In the genomic region with DNA sequence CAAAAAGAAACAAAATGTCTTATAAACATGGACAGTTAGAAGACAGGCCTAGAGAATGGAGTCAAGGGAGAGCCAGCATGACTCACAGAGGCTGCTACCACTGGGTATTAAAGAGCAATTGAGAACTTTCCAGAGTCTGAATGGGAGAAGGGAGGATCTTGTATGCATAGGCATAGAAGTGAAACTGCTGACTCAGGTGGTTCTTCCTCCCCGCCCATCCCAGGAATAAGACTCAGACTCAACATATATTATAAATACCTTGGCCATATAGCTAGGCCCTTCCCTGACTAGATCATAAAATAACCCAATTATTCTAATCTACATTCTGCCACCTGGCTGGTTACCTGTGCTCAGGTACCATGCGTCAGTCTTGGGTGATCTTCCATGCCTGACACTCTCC, we compare ENCODE assay signal across 23 mouse cellular contexts.
"Had no signal": no experiment of that assay in that cellular context is flagged by ENCODE, and none has a peak within 500 bp of the region (broad histone marks: within the 10 kb centered on the region; RNA-seq: fewer than 3 reads in every experiment).

No protein-coding gene starts in this region.

- H3K9me3 ChIP-seq: heart, embryonic 10.5 days; hindbrain, embryonic 13.5 days; hindbrain, embryonic 15.5 days; limb, embryonic 10.5 days; limb, embryonic 12.5 days; liver, embryonic 13.5 days had no signal

- H3K4me3 ChIP-seq: heart, embryonic 10.5 days; heart, embryonic 12.5 days; hindbrain, embryonic 13.5 days; hindbrain, embryonic 15.5 days; left cerebral cortex, adult 2 months; limb, embryonic 10.5 days; limb, embryonic 12.5 days; liver, embryonic 13.5 days had no signal

- H3K27ac ChIP-seq: heart, embryonic 10.5 days; hindbrain, embryonic 13.5 days; hindbrain, embryonic 15.5 days; hindbrain, postnatal 0 days; left cerebral cortex, adult 2 months; limb, embryonic 10.5 days; limb, embryonic 12.5 days; liver, embryonic 13.5 days had no signal

- H3K27me3 ChIP-seq: heart, embryonic 12.5 days; hindbrain, embryonic 13.5 days; hindbrain, embryonic 15.5 days; limb, embryonic 12.5 days; liver, embryonic 13.5 days had no signal

- H3K36me3 ChIP-seq: heart, embryonic 10.5 days; heart, embryonic 12.5 days; hindbrain, embryonic 13.5 days; hindbrain, embryonic 15.5 days; limb, embryonic 10.5 days; limb, embryonic 12.5 days; liver, embryonic 13.5 days had no signal

- ATAC-seq: intestine, embryonic 16.5 days had no signal

- H3K9ac ChIP-seq: heart, embryonic 12.5 days; hindbrain, embryonic 13.5 days; hindbrain, embryonic 15.5 days; limb, embryonic 12.5 days; liver, embryonic 13.5 days had no signal

- H3K4me1 ChIP-seq: hindbrain, embryonic 13.5 days; hindbrain, embryonic 15.5 days; limb, embryonic 10.5 days; limb, embryonic 12.5 days; liver, embryonic 13.5 days had no signal

- DNase-seq: gastrocnemius, postnatal 14 days; gastrocnemius, postnatal 36 days; heart, adult 18-20 months; heart, postnatal 10 days; heart, postnatal 36 days; kidney, adult 11 months; kidney, adult 2 months; kidney, postnatal 10 days; kidney, postnatal 25 days; kidney, postnatal 4 days; layer of hippocampus, adult 9-11 months; liver; liver, embryonic 13.5 days had no signal

- H3K4me2 ChIP-seq: heart, embryonic 12.5 days; hindbrain, embryonic 13.5 days; hindbrain, embryonic 15.5 days; limb, embryonic 12.5 days; liver, embryonic 11.5 days; liver, embryonic 13.5 days had no signal
